Mouse (Mus musculus) lung, adult 2 months (tissue): Measurements from ENCODE around the gene Ivns1abp.

Experiments
- CTCF ChIP-seq: fragments of 200-500 bp; IDR thresholded peaks from 2 replicates; pipeline ENCODE4 v1.5.1; 2011; ENCODE audit warnings: mild to moderate bottlenecking, low read length, control low read depth; ENCODE audit not compliant: insufficient read depth
- POLR2A ChIP-seq: fragments of 200-500 bp; IDR thresholded peaks from 2 replicates; pipeline ENCODE4 v1.6.1; 2011; ENCODE audit warnings: low read depth, mild to moderate bottlenecking, control low read depth, low read length, borderline replicate concordance; ENCODE audit errors: extremely low read depth

- TF ChIP-seq CTCF (no peak), POLR2A (no peak)
Measured at GRCm38 (mm10) chr1:151352911-151353310, 8.6 kb downstream of the Ivns1abp start.
